Mouse (Mus musculus) frontal cortex, postnatal 10 days (tissue): ENCODE measurements around the gene Tbc1d22a.
A peak's percentile ranks its signal among the peaks of the same experiment; 100 is the strongest.
"Not testable (repeated sequence)": the region's sequence is repeated elsewhere in the genome, so short reads cannot be mapped to it uniquely, and the experiment has no call there.

Source experiments
- DNase-seq, 2 experiments: peaks; one replicate each; pipeline ENCODE4 v3.0.0; 2022; ENCODE audit warnings: low spot score in 2 of 2, mixed read lengths in 1 of 2

Tbc1d22a gene

DNA sequence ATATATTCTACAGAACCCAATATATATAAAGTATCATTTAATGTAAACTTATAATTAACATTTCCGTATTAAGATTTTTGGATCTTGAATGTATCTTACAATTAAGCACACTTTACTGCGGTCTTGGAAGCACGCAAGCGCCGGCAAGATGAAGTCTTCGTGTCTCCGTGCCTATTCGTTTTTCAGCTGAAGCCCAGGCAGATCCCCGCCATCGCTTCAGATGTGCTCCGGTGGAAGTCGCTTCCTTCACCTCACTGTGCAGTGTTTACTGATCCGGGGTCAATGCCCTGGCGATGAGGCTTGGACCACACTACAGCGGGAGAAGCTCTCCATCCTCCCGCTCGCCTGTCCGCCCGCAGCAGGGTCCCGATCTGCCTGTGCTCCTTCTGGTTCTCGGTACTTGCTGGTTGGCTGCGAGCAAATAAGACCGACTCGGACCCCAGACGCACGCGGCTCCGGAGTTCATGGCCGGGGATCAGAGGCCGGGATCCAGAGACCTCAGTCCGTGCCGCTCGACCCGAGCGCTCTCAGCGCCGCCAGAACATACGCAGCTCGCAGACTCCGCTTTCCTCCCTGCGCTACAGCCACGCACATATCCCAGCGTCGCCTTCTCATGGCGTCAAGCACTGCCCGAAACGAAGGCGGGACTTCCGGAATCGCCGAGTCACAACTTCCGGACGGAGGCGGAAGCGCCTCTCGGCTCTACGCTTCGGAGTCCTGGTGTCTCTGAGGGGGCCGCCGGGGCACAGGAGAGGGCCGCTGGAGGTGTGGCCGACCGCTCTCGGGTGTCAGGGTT lies at the start of gene Tbc1d22a:
Gene Tbc1d22a (plus strand): TSS at position 707 of the 796 bp plus-strand sequence.
- DNase-seq: peak; percentile 82 to 91

- no peak for DNase-seq
Measured at GRCm38 (mm10) chr15:86164718-86165345, 49.4 kb upstream of the Tbc1d22a start.

DNA sequence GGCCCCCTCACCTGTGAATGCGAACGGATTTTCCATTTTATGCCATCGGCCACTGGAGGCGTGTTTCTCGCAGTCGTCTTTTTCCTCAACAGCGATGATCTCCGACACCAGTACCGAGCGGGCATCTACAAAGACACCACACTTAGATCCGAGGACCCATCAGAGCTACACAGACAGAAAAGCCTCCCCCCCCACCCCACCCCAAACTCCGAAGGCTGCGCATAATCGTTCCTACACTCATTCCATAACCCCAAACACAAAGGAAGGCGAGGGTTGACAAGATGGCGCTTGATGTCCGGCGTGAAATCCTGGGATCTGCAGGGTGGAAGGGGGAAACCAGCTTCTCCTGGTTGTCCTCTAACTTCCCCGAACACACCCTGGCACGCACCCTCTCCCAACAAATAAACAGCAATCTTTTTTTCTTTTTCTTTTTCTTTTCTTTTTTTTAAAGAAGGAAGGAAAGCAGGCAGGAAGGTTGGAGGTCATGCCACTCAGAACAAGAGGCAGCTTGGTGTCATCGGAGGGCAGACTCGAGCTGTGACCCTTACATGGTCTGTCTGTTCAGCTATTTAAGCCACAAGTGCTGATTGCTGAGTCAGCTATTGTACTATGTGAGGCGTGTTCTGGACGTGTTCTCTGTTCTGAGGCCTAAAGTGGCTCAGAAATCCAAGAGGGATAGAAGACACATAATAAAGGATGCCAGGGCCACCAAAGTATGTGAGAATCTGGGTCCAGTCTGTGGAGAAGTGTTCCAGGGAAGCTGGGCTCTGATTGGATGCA lies 48.3 kb upstream of the Tbc1d22a start:
- DNase-seq: no peak

DNA sequence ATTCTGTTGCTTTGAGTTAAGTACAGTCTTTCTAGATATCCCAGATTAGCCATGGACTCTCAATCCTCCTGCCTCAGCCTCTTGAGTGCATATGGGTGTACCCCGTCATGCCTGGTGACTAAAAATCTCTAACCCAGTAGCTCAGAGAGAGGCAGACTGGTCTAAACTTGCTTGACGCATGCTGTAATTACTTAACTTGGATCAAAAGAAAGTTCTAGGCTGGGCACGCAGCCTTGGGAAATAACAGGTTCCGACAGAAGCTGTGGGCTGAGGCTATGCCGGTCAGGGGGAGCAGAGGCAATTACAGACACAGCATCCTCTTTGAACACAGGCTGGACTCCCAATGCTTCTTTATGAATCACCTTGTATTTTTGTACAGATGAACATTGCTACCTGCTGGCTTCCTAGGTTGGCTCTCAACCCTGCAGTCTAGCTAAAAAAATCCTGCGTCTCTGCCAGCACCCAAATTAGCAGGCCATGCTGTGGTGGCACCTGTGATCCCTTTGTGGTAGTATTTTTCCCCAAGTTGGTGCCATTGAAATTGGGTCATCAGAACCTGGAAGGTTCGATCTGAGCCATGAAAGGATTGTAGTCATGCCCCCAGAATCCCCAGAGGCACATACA lies 47.1 kb upstream of the Tbc1d22a start:
- no peak for DNase-seq

DNA sequence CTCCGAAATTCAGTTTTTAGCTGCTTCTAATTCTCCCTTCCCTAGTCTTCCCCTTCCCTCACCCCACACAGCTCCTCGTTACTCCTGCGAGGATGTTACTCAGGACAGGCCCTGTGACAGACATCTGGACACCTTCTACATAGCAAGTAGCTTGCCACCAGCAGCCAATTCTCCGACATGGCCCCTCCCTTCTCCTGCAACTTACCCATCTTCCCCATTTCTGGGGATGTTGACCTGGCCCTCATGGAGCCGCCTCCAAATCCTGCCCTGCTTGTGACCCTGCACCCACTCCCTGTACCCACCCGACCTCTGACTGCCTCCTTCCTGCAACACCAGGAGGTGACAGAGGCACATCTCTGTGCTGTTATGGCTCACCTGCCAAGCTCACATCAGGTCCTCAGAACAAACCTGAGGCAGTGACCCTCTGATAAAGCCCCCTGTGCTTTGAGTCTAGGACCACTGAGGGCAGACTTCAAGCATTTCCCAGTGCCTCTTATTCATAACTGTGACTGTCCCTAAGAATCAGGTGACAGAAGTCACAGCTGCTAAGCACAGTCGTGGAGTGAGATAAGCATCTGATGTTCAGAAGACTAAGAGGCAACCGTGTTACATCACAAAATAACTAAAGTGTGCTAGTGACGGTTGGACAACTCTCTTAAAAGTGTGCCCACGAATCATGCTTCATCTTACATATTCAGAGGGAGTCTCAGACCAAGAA lies 46.3 kb upstream of the Tbc1d22a start:
- DNase-seq: no peak

DNA sequence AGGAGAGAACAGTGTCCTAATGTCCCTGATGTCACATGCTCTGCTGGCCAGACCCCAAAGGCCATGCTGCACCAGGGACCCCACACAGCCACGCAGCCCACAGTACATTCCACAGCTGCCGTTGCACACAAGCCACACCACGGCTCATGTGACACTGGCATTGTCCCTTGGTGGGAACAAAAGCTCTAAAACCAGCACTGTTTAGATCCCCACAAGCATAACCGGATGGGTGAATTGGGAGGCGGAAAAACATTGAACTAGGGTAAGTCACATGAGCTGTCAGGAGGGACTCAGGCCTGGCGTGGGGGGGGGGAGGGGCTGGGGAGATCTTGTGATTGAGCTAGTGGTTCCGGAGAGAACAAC lies 45.8 kb upstream of the Tbc1d22a start:
- no peak for DNase-seq

- DNase-seq: no peak
Measured at GRCm38 (mm10) chr15:86168941-86169816, 45.1 kb upstream of the Tbc1d22a start.

DNA sequence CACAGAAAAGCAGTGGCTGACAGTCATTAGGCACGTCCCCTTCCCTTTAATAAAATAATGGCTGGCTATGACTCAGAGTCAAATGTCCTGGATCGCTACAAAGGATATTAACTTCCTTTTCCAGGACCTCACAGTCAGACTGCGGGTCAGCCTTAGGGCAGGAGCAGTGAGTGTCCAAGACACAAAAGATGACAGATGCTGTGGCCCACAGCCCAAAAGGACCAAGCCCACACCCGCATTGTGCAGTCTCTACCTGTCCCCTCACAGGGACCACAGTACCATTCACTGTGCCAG lies 44.5 kb upstream of the Tbc1d22a start:
- no peak for DNase-seq

GRCm38 (mm10) chr15:86171316-86171715 lies 42.9 kb upstream of the Tbc1d22a start:
- DNase-seq: no peak

DNA sequence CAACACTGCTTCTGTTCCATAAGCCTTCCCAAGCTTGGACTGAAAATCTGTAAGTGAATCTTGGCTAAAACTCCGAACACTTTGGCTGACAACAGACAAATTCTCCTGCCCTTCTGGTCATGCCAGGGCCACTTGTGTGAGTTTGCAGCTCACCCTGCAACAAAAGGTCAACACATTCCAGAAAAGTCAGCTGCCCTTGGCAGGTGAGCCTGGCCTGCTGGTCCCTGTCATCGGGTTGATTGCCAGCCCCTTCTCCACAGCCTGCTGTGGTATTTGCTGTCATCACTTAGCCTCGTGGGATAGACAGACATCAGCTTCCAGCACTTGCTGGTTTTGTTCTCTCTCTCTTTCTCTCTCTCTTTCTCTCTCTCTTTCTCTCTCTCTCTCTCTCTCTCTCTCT lies 42.1 kb upstream of the Tbc1d22a start:
- DNase-seq: no peak

DNA sequence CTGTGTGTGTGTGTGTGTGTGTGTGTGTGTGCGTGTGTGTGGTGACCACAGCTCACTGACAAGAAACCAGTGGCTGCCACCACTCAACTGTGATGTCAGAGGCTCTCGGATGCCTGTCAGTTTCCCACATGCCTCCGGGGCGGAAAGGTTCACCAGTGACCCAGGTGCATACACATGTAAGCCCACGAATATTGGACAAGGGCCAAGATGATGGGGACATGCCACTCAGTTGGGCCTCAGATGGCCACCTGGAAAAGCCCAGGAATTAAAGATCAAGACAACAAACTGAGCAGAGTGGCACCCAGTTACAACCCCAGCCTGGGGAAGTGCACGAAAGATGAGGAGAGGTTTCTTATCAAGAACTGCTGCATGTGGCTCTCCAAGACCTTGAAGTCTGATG lies 41.7 kb upstream of the Tbc1d22a start:
- DNase-seq: no peak

GRCm38 (mm10) chr15:86173136-86173985 lies 40.9 kb upstream of the Tbc1d22a start:
- DNase-seq: no peak

DNA sequence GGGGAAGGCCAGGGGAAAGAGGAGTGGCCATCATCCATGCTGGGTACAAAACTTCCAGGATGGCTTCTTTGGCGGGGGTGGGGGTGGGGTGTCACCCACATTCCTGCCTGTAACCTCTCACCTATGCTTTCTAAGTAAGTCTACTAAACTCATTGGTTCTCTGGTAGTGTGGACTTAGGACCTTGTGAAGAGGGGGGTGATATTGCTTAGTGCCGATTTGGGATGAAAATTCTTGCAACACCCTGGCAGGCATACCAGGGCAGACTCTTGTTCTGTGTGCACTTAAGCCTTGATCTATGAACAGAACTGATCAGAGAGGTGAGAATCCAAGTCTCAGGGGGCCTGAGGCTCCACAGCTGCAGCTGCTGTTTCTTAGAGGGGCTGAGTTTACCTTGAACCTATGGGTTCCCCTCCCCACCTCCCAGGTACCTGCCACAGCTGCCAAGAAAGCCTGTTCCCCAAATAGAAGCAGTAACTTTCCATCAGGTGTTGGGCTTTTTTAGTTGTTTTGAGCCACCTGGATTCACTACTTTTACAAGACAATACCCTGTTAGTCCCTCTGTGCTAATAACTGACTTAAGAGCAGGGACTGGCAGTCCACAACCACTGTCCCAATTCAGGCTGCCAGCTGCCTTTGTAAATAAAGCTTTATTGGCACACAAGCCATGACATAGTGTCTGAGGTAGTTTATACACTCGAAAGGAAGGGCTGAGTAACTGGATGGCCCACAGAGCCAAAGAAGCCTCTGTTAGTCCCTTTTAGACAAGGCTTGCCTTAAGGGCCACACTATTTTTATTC lies 38.8 kb upstream of the Tbc1d22a start:
- no peak for DNase-seq

GRCm38 (mm10) chr15:86176166-86176565 lies 38.1 kb upstream of the Tbc1d22a start:
- no peak for DNase-seq

DNA sequence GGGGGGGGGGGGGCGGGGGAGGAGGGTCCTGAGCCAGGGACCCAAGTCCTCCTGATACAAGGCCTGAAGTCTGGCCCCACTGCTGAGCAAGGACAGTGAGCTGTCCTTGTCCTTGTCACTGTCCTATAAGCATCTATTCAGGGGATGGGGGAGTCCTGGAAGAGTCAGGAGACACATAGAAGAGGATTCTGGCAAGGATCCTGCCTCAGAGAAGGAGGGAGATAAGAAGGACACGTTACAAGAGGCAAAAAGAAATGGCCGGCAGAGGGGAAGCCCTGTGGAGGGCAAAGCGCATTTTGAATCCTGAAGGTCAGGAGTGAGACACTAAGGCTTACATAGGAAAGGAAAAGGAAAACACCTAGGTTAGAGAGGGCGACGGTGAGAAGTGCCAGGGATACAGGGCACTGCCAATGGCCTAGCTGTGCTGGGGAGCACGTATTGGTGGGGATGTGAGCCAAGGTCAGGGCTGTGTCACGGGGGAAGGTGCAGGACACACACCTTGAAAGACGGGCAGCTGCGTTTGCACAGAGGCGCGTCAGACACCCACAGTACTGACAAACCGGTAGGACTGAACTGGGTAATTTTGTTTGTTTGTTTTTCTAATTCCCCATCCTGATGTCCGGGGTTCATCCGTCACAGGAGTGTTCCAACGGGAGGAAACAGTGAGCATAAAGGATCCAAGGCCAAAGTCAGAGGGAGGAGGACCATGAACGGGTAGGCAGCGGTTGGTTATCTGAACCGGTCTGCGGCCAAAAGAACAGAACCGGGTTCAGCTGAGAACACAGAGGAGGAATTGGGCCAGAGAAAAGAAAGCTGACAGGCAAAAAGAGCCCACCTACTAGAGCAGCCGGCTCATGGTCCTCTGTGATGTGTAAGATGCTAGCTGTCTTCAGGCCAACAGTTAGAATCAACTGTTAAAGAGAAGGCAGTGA lies 37.2 kb upstream of the Tbc1d22a start:
- no peak for DNase-seq

DNA sequence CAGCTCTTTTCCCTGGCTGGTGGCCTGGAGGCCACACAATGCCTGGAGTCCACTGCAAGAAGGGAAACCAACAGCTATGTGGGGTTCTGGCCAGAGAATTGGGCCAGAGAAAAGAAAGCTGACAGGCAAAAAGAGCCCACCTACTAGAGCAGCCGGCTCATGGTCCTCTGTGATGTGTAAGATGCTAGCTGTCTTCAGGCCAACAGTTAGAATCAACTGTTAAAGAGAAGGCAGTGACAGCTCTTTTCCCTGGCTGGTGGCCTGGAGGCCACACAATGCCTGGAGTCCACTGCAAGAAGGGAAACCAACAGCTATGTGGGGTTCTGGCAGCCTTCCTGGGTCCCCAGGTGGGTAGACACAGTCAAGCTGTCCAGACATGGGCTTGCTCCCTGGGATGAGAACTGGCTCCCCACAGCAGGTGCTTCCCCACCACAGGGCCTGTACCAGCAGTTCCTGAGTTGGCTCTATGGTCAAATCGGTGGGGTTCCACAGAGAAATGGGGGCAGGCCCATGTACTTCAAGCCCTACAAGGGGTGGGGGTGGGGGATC lies 36.5 kb upstream of the Tbc1d22a start:
- DNase-seq: not testable (repeated sequence)

GRCm38 (mm10) chr15:86178594-86178993 lies 35.7 kb upstream of the Tbc1d22a start:
- no peak for DNase-seq

- DNase-seq: no peak
Measured at GRCm38 (mm10) chr15:86180427-86180826, 33.8 kb upstream of the Tbc1d22a start.
